Mouse (Mus musculus) gastrocnemius, postnatal 14 days (tissue): ENCODE results near the gene Olfr980. TPM values are rescaled to one million over a fixed set of nuclear protein-coding genes. Genes with fewer than 3 reads are reported as not detected.
"Not testable (repeated sequence)": the region's sequence is repeated elsewhere in the genome, so short reads cannot be mapped to it uniquely, and the experiment has no call there.

ENCODE experiments used
- DNase-seq: peaks from one replicate; pipeline ENCODE4 v3.0.0; 2021; ENCODE audit warnings: mixed read lengths
- intact Hi-C: fragments of 180-260 bp; cut with DNase I; formaldehyde crosslinking; loops from one replicate; pipeline ENCODE4 v1.15.1; 2025; ENCODE audit warnings: low total_unique reads
- long read RNA-seq, 2 experiments: library from polyadenylated mRNA; stranded (forward); transcript quantifications; one replicate each; pipeline ENCODE4 v2.0.0; 2021
- total RNA-seq, 2 experiments: library from RNA; stranded (reverse); gene quantifications; 2 replicates each; pipeline ENCODE4 v1.2.3; 2021

Olfr980 gene
- not detected for total RNA-seq
- long read RNA-seq, experiment 1 = 0 reads
- long read RNA-seq, experiment 2 = 0 reads

DNA sequence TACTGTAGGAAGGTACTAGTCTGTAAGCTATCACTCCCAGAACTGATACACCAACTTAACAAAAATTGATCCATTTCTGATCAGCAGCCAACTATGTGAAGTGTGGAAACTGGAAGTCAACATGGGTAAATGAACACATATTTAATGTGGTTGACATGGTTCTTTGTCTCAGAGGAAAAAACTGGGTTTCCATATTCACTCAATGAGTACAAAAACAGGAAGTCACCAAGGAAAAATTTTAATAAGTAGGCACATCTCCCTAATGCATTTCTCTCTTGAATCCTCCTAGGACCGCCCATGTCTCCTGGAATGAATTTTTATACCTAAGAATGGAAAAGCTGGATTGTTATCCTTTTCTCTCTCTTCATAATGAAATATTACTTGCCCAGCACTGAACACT is at the start of gene Olfr980:
Gene Olfr980, minus strand, starts transcription at position 101 of the 400 bp plus-strand sequence.
- no peak for DNase-seq
- intact Hi-C loops = no loop called here

GRCm38 (mm10) chr9:40050138-40050537 is 40.8 kb upstream of the Olfr980 start:
- no peak for DNase-seq
- intact Hi-C loops = no loop called here

DNA sequence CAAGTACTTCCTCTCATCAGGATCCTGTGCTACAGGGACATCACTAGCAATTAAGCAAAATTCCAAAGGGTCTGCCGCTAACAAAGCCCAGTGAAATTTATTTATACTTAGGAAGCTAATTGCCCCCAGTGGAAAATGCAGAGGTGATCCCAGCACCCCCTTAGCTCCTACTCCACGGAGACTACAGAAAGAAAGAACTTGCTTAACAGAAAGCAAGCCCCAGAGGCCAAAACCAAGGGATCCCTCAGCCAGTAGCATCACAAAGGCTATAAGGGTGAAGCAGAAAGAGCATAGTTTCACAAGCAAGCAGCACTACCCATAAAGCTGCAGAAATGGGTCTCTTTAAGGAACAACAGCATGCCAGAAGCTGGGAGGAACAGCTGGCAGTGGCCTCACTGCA is 11.8 kb upstream of the Olfr980 start, which contains the start of gene Olfr981:
Gene Olfr981, plus strand, starts transcription at position 301 of the 400 bp plus-strand sequence.
- DNase-seq = no peak
- intact Hi-C loops = no loop called here

DNA sequence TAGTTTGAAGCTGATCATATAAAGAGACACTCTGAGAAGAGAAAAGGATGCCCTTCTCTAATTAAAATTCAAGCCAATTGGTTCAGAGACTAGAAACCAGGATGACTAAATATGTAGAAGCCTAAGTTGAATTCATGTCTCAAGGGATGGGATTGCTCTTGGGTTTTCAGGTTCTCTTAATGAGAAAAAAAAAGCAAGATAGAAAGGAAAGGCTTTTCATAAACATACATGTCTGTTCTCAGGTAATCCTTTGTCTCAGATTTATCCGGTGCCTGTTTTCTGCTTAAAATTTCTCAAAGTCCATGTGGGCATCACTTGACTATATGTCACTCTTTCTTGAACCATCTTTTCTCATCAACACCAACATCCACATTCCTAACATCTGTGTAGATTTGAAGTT is 6.0 kb downstream of the Olfr980 start, which contains the start of gene Olfr979:
Gene Olfr979, minus strand, starts transcription at position 101 of the 400 bp plus-strand sequence.
- no peak for DNase-seq
- intact Hi-C loops = no loop called here

DNA sequence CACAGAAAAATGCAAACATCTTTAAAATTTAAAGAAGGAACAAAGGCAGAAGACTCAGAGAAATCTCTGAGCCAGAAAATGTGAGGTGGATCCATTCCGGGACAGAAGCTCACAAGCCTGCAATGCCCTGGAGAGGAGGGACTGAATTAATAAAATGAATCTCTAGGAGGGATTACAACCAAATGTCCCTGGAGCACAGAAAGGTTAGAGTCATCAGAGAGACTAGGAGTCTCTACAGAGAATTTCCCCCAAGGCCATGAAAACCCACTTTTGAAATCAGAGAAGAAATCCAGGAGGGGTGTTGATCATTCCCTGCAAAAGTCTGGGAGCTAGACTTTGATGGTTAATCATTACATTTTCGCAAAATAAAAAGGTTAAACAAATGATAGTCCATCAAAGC is 17.6 kb downstream of the Olfr980 start, which contains the start of gene Olfr978:
Gene Olfr978, plus strand, starts transcription at position 301 of the 400 bp plus-strand sequence.
- intact Hi-C loops = no loop called here
- no peak for DNase-seq

DNA sequence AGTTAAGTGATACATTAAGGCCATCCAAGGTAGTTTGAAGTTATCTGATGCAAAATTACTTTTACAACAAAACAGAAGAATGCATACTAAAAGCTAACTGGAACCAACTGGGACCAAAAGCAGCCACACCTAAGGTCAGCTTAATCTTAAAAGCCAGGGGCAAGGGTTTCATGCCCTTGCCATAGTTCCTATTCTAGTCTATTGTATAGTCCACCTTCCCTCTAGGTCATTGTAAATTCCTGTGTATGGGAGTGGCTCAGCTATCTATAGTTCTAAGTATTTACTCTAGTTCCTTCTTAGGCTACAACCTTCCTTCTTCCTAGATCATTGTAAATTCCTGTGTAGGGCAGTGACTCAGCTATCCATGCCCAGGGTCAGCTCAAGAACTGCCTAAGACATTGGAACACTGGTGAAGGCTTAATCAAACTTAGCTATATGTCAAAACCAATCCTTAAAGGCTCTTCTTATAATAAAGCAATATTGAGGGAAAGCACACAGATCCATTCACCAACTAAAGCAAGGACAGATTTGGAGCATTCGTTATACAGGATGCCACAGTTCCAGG is 32.7 kb downstream of the Olfr980 start:
- DNase-seq, intact Hi-C loops: not testable (repeated sequence)

GRCm38 (mm10) chr9:39961033-39961432 is 48.3 kb downstream of the Olfr980 start, which contains the start of gene Olfr976:
Gene Olfr976, minus strand, starts transcription at chr9:39961133.
- intact Hi-C loops, DNase-seq: not testable (repeated sequence)

Other genes with a start within 250 kb of the Olfr980 start
- gene Olfr968, start 226.3 kb downstream of the Olfr980 start, total RNA-seq = not detected
- gene Olfr969, start 218.6 kb downstream of the Olfr980 start, total RNA-seq = not detected
- not detected for gene Olfr970, start 200.7 kb downstream of the Olfr980 start, total RNA-seq
- gene Olfr971, start 172.7 kb downstream of the Olfr980 start, total RNA-seq = not detected
- gene Olfr972, start 143.2 kb downstream of the Olfr980 start, total RNA-seq = not detected
- not detected for gene Olfr229, start 102.2 kb downstream of the Olfr980 start, total RNA-seq
- gene Olfr974, start 72.1 kb downstream of the Olfr980 start, total RNA-seq = not detected
- not detected for gene Olfr975, start 57.5 kb downstream of the Olfr980 start, total RNA-seq
- gene Olfr976, start 48.4 kb downstream of the Olfr980 start, total RNA-seq = not detected
- not detected for gene Olfr978, start 17.5 kb downstream of the Olfr980 start, total RNA-seq
- not detected for gene Olfr979, start 6.1 kb downstream of the Olfr980 start, total RNA-seq
- gene Olfr981, start 11.9 kb upstream of the Olfr980 start, total RNA-seq = not detected
- gene Olfr982, start 64.2 kb upstream of the Olfr980 start, total RNA-seq = not detected
- gene Olfr983, start 84.0 kb upstream of the Olfr980 start, total RNA-seq = not detected
- not detected for gene Olfr984, start 104.6 kb upstream of the Olfr980 start, total RNA-seq
- gene Olfr985, start 120.6 kb upstream of the Olfr980 start, total RNA-seq = not detected
- not detected for gene Tmem225, start 138.5 kb upstream of the Olfr980 start, total RNA-seq
- not detected for gene Olfr986, start 171.3 kb upstream of the Olfr980 start, total RNA-seq
- 1 to 10 TPM; 1.9 to 3.0 TPM for gene Zfp202, start 182.7 kb upstream of the Olfr980 start, total RNA-seq